Mouse (Mus musculus) kidney, adult 2 months (tissue): Measurements from ENCODE around the gene Gm47791.

Experiments used
- CTCF ChIP-seq: fragments of 200-500 bp; conservative IDR thresholded peaks from 2 replicates; pipeline ENCODE4 v1.5.1; 2011; ENCODE audit warnings: low read depth, mild to moderate bottlenecking, control low read depth, low read length, moderate library complexity, mixed read lengths; ENCODE audit not compliant: insufficient read depth, insufficient read length
- POLR2A ChIP-seq: fragments of 200-500 bp; IDR thresholded peaks from one replicate; pipeline ENCODE4 v1.6.1; 2011; ENCODE audit warnings: low read depth, low read length, control low read depth

DNA sequence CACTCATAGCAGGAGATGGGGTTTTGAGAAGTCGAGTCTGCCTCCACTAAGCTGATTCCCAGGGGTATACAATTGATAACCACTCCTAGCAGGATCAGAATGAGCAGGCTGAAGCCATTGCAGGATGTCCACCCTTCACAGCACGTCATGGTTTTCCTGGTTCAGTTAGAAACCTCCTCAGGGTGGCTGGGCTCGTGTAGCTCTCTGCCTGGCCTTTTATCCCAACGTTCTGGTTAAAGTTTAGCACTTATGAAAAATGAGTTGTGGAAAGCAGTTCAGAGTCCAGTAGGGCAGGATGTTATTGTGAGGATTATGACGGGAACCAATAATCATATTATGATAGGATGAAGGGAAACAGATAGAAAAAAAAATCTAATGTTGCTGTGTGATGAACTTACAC, 2.8 kb downstream of the Gm47791 start, which contains the start of gene Tm4sf20:
- TF ChIP-seq CTCF (no peak), POLR2A (no peak)
